Mouse (Mus musculus): ENCODE measurements around the gene Slc10a7. TPM values are rescaled to one million over a fixed set of nuclear protein-coding genes. Genes with fewer than 3 reads are reported as not detected.

The Slc10a7 gene
- polyA plus RNA-seq, 2 experiments = 3.3 to 4.4 TPM

GRCm38 (mm10) chr8:78728240-78728639 is 219.1 kb downstream of the Slc10a7 start:
- TF ChIP-seq CTCF (IDR thresholded peaks at IDR 0.05; ENCODE audit: low read depth) = no peak
- no peak for TF ChIP-seq EP300 (IDR thresholded peaks at IDR 0.05; ENCODE audit: low read depth)
- Histone ChIP-seq H3K27me3 (ENCODE audit: control insufficient read depth, insufficient read depth, low read length) (no peaks in the 10 kb centered on the region), H3K4me3 (ENCODE audit: insufficient read depth in 1 of 2, low read depth in 2 of 2, low read length in 2 of 2) (no peak overlapping the region), H3K27ac (no peak overlapping the region), H3K4me2 (ENCODE audit: low read depth) (no peak overlapping the region), H3K9ac (replicated peaks) (no peak overlapping the region), H3K9me3 (ENCODE audit: control insufficient read depth, low read length) (no peaks in the 10 kb centered on the region), H3K36me3 (replicated peaks; ENCODE audit: control insufficient read depth, insufficient read depth, low read depth) (no peaks in the 10 kb centered on the region), H3K4me1 (replicated peaks; ENCODE audit: control insufficient read depth in 2 of 2, insufficient read depth in 2 of 2, low read length in 1 of 2) (no peaks in the 10 kb centered on the region)
- no peak for ATAC-seq (ENCODE audit: insufficient read depth)
- WGBS (ENCODE audit: insufficient replicate concordance) = 86% methylated on average over 14 of the region's 14 CpGs
- no peak for DNase-seq (ENCODE audit: low read depth in 3 of 3, low spot score in 3 of 3)

GRCm38 (mm10) chr8:78732410-78732809 is 223.3 kb downstream of the Slc10a7 start:
- DNase-seq (ENCODE audit: low read depth in 3 of 3, low spot score in 3 of 3) (no peak), ATAC-seq (ENCODE audit: insufficient read depth) (no peak)
- WGBS (ENCODE audit: insufficient replicate concordance) = 81% methylated on average over 7 of the region's 7 CpGs

GRCm38 (mm10) chr8:78732995-78733512 is 223.9 kb downstream of the Slc10a7 start:
- Histone ChIP-seq H3K4me2 (ENCODE audit: low read depth) (no peak overlapping the region), H3K27ac (no peak overlapping the region), H3K36me3 (replicated peaks; ENCODE audit: control insufficient read depth, insufficient read depth, low read depth) (no peaks in the 10 kb centered on the region), H3K4me3 (ENCODE audit: insufficient read depth in 1 of 2, low read depth in 2 of 2, low read length in 2 of 2) (no peak overlapping the region), H3K9me3 (ENCODE audit: control insufficient read depth, low read length) (no peaks in the 10 kb centered on the region), H3K27me3 (ENCODE audit: control insufficient read depth, insufficient read depth, low read length) (no peaks in the 10 kb centered on the region), H3K9ac (replicated peaks) (no peak overlapping the region), H3K4me1 (replicated peaks; ENCODE audit: control insufficient read depth in 2 of 2, insufficient read depth in 2 of 2, low read length in 1 of 2) (no peaks in the 10 kb centered on the region)
- 76% methylated on average over 12 of the region's 12 CpGs for WGBS (ENCODE audit: insufficient replicate concordance)
- DNase-seq (ENCODE audit: low read depth in 3 of 3, low spot score in 3 of 3) (no peak), ATAC-seq (ENCODE audit: insufficient read depth) (no peak)
- TF ChIP-seq CTCF (IDR thresholded peaks at IDR 0.05; ENCODE audit: low read depth) = no peak
- no peak for TF ChIP-seq EP300 (IDR thresholded peaks at IDR 0.05; ENCODE audit: low read depth)

More at GRCm38 (mm10) chr8:78732410-78732809, 223.3 kb downstream of the Slc10a7 start:
- Histone ChIP-seq H3K36me3 (replicated peaks; ENCODE audit: control insufficient read depth, insufficient read depth, low read depth) (no peaks in the 10 kb centered on the region), H3K9me3 (ENCODE audit: control insufficient read depth, low read length) (no peaks in the 10 kb centered on the region), H3K27ac (no peak overlapping the region), H3K4me2 (ENCODE audit: low read depth) (no peak overlapping the region), H3K4me3 (ENCODE audit: insufficient read depth in 1 of 2, low read depth in 2 of 2, low read length in 2 of 2) (no peak overlapping the region), H3K9ac (replicated peaks) (no peak overlapping the region), H3K4me1 (replicated peaks; ENCODE audit: control insufficient read depth in 2 of 2, insufficient read depth in 2 of 2, low read length in 1 of 2) (no peaks in the 10 kb centered on the region), H3K27me3 (ENCODE audit: control insufficient read depth, insufficient read depth, low read length) (no peaks in the 10 kb centered on the region)
- no peak for TF ChIP-seq EP300 (IDR thresholded peaks at IDR 0.05; ENCODE audit: low read depth)
- TF ChIP-seq CTCF (IDR thresholded peaks at IDR 0.05; ENCODE audit: low read depth) = no peak

DNA sequence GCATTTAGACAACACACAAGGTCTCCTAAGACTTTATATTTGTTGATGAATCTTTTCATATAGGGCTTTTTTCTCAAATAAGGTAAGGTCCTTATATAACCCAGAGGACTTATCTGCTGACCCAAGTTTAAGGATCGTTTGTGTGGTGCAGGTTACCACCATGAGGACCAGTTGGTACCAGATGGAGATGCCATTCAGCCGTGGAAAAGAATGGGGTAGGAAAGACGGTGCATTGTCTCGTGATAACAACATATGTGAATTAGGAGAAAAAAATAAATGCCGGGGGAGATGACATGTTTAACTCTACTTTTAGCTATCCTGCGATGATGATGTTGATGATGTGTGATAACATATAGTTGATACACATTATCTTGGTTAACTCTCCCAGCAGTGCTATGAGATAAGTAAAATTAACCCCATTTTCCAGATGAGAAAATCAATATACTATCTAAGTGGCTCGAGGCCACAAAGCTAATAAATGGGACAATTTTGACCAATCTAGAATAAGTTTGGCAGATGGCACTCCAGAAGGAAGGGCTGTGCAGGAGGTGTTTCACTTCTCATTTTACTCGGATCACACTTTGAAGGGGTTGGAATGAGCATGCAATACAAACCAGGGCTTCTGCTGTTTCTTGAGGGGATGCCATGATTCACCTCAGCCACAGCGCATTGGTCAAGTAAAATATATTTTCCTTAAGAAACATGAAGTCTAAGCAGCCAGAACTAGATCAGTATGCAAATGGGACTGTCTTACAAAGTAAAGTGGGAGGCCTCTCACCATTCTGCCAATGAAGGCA is 225.8 kb downstream of the Slc10a7 start:
- no peak overlapping the region for H3K27ac ChIP-seq
- ATAC-seq (ENCODE audit: insufficient read depth) = no peak
- TF ChIP-seq CTCF (IDR thresholded peaks at IDR 0.05; ENCODE audit: low read depth) (no peak), EP300 (IDR thresholded peaks at IDR 0.05; ENCODE audit: low read depth) (no peak)
- no peak overlapping the region for H3K4me2 ChIP-seq (ENCODE audit: low read depth)
- H3K36me3 ChIP-seq (replicated peaks; ENCODE audit: control insufficient read depth, insufficient read depth, low read depth) = no peaks in the 10 kb centered on the region
- H3K27me3 ChIP-seq (ENCODE audit: control insufficient read depth, insufficient read depth, low read length) = no peaks in the 10 kb centered on the region
- H3K9me3 ChIP-seq (ENCODE audit: control insufficient read depth, low read length) = no peaks in the 10 kb centered on the region
- DNase-seq (ENCODE audit: low read depth in 3 of 3, low spot score in 3 of 3) = no peak
- no peak overlapping the region for H3K4me3 ChIP-seq (ENCODE audit: insufficient read depth in 1 of 2, low read depth in 2 of 2, low read length in 2 of 2)
- H3K9ac ChIP-seq (replicated peaks) = no peak overlapping the region
- WGBS (ENCODE audit: insufficient replicate concordance) = 72% methylated on average over 9 of the region's 9 CpGs
- no peaks in the 10 kb centered on the region for H3K4me1 ChIP-seq (replicated peaks; ENCODE audit: control insufficient read depth in 2 of 2, insufficient read depth in 2 of 2, low read length in 1 of 2)

DNA sequence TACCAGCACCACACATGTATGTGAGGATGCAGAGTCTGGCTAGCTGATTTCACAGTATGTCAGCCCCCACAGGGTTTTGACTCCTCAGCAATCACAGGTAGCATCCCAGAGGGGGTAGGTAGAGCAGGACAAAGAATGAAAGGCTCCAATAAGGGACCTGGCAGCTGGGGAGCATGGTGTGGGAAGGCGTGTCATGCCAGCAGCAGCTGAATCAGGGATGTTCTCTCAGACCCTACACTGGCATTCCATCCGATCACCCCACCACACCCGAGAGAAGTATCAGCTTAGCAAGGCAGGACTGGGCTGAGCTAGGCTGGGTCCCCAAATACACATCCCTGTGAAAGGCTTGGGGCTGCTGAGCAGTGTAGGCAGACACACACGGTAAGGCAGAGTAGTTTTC is 229.2 kb downstream of the Slc10a7 start:
- DNase-seq (ENCODE audit: low read depth in 3 of 3, low spot score in 3 of 3) (no peak), ATAC-seq (ENCODE audit: insufficient read depth) (no peak)
- Histone ChIP-seq H3K4me2 (ENCODE audit: low read depth) (no peak overlapping the region), H3K36me3 (replicated peaks; ENCODE audit: control insufficient read depth, insufficient read depth, low read depth) (no peaks in the 10 kb centered on the region), H3K4me3 (ENCODE audit: insufficient read depth in 1 of 2, low read depth in 2 of 2, low read length in 2 of 2) (no peak overlapping the region), H3K9me3 (ENCODE audit: control insufficient read depth, low read length) (no peaks in the 10 kb centered on the region), H3K4me1 (replicated peaks; ENCODE audit: control insufficient read depth in 2 of 2, insufficient read depth in 2 of 2, low read length in 1 of 2) (no peaks in the 10 kb centered on the region; a peak in 1 of 4 replicates), H3K9ac (replicated peaks) (no peak overlapping the region), H3K27ac (no peak overlapping the region), H3K27me3 (ENCODE audit: control insufficient read depth, insufficient read depth, low read length) (no peaks in the 10 kb centered on the region)
- WGBS (ENCODE audit: insufficient replicate concordance) = 48% methylated on average over 4 of the region's 4 CpGs
- TF ChIP-seq EP300 (IDR thresholded peaks at IDR 0.05; ENCODE audit: low read depth) = no peak
- TF ChIP-seq CTCF (IDR thresholded peaks at IDR 0.05; ENCODE audit: low read depth) = no peak

All from liver, embryonic 14.5 days (tissue).